Mouse (Mus musculus) forelimb bud, embryonic 11.5 days (tissue): ENCODE results near the gene Gm10382.
"Not testable (repeated sequence)": the region's sequence is repeated elsewhere in the genome, so short reads cannot be mapped to it uniquely, and the experiment has no call there.

Experiments
- DNase-seq: peaks from one replicate; pipeline ENCODE4 v3.0.0-alpha.2; 2012; ENCODE audit warnings: low read depth, low spot score

The Gm10382 gene

DNA sequence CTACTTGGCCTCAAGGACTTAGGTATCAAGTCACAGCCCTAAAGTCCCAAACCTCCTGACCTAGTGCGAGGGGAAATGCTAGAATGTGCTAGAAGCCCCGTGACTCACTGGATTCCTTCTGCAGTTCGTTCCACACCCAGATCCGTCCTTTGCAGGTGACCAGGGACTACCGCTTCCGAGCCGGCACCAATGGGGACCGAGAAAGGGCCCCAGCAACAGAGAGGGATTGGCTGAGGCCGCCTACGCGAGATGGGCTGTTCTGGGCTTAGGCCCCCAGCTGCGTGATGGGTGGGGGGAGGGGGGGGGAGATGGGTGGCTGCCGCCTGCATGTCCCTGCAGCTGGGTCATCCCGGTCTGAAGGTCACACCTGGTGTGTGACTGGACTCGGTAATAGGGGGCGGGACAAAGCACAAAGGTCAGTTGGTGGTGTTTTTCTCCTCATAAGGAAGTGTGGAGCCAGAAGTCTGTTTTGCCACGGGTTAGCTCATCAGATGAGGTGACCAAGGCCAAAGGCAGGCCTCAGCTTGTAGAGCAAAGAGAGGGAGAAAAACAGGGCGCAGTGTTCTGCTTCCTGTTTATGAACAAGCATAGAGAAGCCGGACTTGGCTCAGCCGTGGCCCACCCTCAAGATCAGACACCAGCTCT lies 4.0 kb downstream of the Gm10382 start:
- DNase-seq = peak; percentile 94

DNA sequence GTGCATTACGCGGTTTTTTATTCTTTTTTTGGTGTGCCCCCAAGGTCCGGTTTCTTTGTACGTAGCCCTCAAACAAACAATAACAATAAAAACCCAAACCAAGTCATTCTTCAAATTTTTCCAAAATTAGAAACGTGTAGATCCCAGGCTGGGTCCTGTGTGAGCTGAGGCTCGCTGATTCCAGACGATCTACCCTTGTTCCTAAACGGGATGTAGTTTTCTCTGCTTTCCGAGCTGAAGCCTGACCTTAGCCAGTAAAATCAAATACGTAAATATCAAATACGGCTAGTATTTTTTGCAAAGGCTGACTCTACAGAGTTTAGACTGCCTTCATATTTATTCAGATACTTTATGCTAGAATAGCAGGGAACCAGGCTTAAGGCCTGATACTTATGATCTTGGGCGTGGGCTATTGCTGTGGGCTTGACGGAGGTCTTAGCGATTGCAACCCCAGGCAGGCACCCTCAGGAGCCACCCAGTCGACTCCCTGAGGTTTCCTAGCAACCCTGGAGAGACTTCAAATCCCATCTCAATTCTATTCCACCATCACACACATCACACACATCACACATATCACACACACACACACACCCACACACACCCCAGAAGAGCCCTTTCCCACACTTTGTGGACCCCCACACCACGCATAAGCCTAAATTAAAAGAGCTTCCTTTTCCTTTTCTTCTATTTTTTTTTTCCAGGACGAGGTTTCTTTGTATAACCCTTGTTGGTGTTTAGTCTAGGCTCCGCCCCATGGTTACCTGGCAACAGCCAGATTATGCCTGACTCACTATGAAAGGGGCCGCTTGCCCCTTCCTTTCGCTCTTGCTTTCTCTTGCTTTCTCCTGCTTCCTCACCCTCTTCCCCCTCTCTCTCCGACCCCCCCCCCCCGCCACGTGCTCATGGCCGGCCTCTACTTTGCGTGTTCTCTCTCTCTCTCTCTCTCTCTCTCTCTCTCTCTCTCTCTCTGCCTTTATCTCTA lies 4.8 kb downstream of the Gm10382 start:
- peak; percentile 89 for DNase-seq

DNA sequence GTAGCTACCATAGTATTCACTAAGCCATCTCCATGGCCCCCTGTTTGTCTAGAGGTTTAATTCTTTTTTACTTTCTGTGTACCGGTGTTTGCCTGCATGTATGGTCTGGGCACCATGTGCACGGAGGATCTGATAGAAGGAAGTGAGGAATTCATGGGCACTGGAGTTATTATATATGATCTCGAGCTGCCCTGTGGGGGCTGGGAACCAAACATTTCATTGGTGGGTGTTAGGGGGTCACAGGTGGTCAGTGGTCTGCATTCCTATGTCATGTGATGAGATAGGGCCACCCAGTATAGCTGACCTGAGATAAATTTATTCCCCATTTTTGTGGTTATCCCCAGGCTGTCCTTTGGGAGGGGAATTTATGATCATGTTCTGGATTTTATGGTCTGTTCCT lies 5.9 kb downstream of the Gm10382 start:
- DNase-seq = no peak

DNA sequence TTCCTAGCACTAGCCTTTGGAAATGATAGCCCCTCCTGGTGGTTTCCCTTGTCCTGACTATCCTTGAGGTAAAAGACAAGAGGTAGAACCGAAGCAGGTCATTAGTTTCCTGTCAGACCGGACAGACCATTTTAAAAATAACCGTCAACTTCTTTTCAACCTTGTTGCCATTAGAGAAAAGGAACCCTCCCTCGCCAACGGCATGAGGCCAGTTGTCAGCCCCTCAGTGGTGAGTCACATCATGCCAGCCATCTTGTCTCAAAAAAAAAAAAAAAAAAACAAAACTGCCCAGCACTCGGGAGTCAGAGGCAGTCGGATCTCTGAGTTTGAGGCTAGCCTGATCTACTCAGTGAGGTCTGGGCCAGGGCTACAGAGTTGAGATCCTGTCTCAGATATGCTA lies 11.8 kb downstream of the Gm10382 start:
- no peak for DNase-seq

DNA sequence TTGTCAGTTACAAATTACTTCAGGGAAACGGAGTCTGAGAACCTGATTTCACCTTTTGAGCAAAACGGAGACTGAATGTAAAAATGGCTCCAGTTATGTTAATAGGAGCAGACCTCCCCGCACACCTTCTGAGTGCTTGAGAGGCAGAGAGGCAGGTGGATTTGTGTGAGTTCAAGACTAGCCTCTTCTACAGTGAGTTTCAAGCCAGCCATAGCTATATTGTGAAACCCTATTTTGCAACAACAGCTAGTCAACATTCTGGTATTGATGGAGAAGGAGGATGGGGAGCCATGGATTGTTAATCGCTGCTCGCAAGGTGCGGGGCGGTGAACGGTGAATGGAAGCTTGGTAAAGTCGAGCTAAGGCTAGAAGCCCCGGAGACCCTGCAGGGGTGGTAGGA lies 13.4 kb downstream of the Gm10382 start:
- DNase-seq = no peak

DNA sequence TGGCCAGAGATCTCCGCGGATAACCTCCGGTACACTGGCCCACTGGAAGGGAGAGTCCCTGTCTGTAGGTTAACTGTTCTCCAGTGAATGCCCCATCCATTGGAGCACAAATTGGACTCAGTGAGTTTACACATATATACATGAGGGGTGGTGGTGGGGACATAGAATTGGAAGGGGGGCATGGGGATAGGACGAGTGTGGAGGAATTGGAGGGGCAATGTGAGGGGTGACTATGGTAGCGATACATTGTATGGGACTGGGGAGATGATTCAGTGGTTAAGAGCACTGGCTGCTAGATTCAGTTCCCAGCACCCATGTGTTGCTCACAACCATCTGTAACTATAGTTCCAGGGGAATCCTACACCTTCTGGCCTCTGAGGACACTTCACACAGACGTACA lies 13.9 kb downstream of the Gm10382 start:
- DNase-seq = no peak

DNA sequence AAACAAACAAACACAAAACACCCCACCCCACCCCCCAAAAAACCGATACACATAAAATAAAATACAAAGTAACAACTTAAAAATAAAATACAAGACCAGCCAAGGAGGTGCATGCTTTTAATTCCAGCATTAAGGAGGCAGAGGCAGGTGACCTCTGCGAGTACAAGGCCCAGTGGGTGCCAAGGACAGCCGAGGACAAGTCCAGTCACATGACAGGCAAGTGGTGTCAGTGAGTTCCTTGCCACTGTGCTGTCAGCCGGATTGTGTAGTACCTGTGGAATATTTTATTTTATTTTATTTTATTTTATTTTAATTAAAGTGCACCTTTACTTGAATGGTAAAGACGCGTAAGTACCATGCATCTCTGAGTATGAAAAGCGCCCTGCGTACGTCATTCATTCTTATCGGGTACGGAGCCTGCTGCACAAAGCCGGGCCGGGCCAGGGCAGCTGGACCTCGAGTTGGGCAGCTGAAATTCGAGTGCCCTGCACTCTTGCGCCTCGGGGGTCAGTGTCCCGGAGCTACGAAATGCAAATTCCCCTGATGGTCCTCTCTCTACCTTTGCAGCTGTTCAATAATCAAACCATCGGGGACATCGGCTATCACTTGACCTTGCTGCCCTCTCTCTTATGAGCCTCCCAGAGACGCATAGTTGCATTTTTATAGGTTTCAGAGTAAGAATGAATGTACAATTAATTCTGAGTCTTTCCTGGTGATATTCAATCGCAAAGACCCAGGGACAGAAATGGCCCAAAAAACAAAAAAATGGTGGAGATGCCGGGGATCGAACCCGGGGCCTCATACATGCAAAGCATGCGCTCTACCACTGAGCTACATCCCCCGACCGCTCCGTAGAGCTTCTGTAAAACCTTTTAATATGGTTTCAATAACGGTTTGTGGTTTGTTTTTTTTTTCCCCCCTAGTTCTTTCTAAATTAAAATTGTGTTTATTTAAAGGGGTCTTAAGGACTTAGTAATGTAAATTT lies 14.7 kb downstream of the Gm10382 start:
- peak; percentile 82 for DNase-seq

DNA sequence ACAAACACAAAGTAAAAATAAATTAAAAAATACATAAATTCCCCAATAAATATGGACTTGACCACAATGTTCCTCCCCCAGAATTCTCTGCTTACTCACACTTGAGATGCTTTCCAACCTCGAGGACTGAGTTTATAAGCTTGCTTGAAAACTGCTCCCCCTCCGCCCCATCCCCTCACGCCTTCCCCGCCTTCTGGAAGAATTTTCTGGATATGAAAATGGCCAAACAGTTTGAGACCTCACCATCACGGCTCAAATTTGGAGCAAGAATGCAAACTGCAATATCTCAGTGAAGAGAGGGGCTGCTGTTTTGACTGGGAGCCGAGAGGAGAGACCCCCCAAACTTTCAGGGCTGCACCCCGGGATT lies 15.4 kb downstream of the Gm10382 start:
- peak; percentile 29 for DNase-seq

DNA sequence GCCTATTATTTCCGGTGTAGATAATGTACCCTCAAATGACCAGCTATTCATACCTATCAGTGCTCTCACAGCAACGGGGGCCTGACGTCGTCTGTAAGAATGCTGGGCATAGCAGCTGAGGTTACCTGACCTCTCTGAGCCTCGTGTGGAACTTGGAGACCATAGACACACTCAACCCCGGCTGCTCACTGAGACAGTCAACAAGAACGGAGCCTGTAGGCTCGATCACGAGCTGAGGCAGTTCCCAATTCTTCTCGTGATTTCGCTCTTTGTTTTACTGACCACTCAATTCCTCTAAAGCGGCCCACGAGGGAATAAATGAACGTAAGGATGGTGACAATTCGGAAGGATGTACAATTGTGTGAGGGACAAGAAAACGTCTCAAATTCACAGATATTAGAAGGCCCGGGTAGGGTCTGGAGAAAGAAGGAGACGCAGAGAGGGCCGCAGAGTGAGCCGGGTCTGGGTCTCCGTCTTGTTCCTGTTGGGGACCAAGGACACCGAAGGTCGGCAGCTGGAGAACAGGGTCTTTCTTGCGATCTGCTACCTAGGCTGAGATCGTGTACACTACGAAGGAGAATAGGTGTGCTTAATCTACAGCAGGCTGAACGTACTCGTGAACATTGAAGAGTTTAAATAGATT lies 15.9 kb downstream of the Gm10382 start:
- peak; percentile 77 for DNase-seq

DNA sequence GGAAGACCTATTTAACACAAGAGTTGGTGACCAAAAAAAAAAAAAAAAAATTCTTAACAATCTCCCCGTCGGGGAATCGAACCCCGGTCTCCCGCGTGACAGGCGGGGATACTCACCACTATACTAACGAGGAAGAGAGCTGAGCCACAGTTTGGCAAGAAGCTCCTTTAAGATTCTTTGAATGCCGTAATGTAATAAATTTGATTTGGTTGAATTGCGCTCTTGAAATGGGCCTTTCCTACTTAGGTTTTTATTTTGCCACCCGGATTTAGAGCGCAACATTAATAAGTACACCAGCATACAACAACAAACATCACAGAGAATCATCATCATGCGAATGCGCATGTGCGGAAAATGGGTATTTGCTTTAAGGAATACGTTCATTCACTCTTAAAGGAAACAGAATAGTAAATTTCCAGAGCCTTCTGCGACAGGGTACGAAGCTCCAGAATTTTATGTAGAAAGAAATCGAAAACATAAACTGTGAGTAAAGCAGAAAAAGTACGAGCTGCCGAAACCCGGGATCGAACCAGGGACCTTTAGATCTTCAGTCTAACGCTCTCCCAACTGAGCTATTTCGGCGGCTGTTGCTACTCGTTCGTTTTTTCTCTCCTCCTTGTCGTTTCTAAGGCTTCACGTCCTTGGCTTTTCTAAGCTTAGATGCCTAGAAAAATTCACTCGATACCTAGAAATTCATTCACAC lies 16.6 kb downstream of the Gm10382 start:
- DNase-seq = peak; percentile 90

DNA sequence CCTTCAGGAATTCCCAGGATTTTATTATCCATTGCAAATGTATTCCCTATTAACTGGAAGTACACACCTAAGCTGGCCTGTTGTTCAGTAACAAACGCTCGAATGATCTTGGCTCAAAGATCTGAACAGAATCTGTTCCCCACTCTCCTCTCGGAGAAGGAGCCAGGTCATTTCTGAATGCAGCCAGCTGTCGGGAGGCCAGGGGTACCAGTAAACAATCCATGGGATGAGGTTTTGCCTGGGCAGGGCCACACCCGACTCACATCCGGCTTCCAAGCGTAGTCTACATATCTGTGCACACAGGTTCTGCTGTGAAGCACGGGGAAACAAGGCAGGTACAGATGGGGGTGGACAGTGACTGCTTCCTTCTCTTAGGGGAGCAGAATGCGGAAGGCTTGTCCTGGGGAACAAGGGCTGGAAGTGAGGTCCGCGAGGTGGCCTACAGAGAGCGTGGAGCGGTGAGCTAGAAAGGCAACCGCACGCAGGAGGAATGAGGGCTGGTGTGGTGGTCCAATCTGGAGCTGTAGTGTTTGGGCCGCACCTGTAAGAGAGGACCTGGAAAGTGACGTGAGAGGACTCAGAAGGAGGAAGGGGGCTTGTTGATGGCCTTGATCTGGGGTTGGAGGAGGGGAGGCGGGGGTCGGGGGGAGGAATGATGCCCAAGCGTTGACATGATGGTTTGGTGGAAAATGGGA lies 17.3 kb downstream of the Gm10382 start:
- DNase-seq = peak; percentile 45

DNA sequence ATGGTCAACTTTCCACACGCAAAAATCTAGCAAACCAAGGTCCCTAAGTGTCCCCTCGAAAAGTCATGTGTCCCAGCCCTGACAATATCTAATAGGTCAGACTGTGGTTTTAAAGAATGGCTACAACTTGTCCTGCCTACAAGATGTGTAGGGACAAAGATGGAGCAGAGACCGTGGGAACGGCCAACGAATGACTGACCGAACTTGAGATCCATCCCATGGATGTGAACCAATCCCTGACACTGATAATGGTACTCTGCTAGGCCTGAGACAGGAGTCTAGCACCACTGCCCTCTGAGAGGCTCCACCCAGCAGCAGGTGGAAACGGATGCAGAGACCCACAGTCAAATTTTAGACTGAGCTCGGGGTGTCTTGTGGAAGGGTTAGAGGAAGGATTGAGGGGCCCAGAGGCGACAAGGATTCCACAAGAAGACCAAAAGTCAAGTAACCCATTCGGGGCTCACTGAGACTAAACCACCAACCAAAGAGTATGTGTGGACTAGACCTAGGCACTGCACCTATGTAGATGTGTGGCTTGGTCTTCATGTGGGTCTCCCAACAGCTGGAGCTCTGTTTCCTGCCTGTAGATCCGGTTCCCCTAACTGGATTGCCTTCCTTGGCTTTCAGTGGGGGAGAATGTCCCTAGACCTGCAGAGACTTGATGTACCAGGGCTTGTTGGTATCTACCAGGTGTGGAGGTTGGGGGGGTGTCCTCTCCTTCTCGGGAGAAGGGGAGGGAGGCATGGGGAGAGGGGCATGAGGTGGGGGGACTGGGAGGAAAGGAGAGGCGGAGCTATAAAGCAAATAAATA lies 18.1 kb downstream of the Gm10382 start:
- no peak for DNase-seq

DNA sequence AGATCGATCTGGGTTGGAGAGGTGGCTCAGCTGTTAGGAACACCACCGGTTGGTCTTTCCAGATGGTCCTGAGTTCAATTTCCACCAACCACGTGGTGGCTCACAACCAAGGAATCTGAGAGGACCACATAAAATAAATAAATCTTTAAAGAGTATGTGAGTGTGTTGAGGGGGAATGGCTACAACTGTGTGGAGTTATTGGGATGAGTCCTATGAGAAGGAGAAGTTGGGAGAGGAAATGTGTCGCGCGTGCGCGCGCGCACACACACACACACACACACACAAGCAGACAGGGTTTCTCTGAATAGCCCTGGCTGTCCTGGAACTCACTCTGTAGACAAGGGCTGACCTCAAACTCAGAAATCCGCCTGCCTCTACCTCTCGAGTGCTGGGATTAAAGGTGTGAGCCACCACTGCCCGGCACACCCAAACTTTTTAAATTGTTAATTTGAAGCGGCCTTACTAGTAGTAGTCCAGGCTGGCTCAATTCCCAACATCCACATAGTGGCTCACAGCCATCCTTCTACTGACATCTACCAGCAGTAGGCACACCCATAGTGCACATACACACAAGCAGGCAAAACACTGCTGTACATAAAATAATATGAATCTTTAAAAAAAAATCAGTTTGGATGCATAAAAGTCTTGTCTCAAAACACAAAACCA lies 18.9 kb downstream of the Gm10382 start:
- no peak for DNase-seq

DNA sequence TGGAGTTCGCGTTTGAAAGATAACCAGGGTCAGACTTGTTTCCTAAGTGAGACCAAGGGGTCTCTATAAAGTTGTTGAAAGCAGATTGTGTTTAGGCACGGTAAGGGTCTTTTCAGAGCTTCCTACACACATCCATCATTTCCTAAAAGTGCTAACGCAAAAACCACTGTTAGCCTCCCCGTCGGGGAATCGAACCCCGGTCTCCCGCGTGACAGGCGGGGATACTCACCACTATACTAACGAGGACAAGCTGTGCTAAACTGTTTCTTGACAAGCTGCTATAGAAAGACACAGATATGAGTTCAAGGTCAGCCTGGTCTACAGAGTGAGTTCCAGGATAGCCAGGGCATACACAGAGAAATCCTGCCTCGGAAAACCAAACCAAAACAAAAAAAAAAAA lies 19.7 kb downstream of the Gm10382 start:
- peak; percentile 94 for DNase-seq

DNA sequence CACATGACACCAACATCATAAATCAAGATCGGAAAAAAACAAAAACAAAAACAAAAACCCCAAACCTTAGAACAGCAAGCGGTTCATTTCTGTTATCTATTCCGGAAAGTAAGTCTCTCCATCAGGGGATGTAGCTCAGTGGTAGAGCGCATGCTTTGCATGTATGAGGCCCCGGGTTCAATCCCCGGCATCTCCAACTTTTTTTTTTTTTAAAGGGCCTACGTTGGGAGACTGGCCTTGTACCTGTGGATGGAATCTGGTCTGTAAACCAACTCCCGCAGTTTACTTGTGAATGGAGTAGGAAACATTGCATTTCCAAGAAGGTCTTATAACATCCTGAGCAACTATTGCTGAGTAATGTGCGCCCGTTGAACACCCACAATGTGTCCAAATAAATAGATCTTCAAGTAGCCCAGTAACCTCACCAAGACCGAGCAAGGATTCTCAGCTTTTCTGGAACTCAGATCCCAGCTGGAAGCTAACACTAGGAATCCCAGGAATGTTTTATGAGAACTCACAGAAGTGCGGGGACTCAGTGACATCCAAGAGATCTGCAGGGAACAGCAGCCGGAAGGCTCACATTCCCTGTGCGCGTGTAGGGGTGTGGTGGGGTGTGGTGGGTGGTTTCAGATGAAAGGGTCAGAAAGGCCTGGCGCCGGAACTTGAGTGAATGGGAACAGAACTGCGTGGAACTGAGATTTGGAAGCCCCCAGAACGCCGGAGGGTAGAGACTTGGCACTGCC lies 20.4 kb downstream of the Gm10382 start:
- peak; percentile 77 for DNase-seq

DNA sequence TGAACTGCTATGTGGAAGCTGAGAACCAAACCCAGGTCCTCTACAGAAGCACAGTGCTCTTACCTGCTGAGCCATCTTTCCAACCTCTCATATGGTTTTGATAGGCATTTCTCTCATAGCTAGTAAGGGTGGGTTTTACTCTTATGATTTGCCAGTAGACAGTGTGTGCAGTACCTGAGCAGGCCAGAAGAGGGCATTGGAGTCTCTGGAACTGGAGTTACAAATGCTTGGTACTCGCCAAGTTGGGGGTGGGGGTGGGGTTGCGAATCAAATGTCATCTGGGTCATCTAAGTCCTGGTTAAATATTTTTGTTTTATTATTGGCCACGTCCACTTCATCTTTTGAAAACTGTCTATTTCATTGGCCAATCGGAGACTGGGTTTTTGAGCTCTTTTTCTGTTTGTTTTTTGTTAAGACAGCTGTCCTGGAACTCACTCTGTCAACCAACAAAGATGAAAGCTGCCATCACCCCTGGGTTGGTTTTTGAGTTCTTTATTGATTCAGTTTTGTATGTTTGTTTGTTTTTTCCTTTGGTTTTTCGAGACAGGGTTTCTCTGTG lies 22.9 kb downstream of the Gm10382 start:
- peak; percentile 59 for DNase-seq

DNA sequence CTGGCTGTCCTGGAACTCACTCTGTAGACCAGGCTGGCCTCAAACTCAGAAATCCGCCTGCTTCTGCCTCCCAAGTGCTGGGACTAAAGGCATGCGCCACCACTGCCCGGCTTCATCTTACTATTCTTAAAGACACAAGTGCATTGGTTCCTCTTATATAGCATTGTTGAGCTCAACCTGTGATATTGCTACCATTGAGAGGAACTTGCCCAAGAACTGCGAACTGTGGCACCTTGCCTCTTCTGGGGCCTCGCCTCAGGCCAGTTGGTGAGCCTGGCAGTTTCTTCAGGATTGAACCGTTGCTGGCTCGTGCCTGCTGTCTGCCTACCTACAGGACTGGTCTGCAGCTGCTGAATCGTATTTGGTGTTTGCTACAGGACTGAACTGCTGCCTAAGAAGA lies 23.4 kb downstream of the Gm10382 start:
- DNase-seq = not testable (repeated sequence)

DNA sequence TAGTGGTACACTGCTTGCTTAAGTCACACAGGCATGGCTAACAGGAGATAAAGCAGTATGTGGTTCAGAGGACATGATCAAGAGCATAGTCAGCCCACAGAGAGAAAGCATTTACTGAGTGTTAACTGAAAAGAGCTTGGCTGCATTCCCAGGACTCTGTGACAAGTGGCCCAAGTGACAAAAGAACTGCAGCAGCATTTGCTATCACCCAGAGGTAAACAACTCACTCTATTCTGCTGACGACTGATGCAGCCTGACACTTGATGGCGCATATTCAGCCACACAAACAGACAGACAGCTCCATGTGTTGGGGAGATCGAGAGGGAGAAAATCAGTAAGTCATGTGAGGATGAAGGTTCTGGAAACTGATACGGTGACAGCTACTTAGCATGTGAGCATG lies 24.6 kb downstream of the Gm10382 start:
- DNase-seq = no peak
